Mouse (Mus musculus): ENCODE measurements around the gene Ociad2. TPM values are rescaled to one million over a fixed set of nuclear protein-coding genes. Genes with fewer than 3 reads are reported as not detected.
"Not testable (repeated sequence)": the region's sequence is repeated elsewhere in the genome, so short reads cannot be mapped to it uniquely, and the experiment has no call there.

Ociad2 gene
- total RNA-seq, 2 experiments from 2014 or later, result 28.9 to 29.3 TPM

DNA sequence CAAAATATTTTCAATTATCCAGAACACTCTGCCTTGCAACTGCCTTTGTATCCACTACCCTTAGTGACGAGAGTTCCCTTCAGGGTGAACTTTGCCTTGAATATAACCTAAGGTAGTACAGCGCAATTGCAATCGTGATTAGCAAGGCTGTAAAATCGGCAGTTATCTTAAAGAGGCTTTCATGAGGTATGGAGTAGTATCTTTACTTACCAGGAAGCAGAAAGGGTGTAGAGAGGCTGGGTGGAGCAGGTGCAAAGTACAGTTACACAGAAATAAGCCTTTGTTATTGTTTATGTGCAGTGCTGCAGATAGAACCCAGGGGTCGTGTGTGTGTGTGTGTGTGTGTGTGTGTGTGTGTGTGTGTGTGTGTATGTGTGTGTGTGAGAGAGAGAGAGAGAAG is 14.6 kb upstream of the Ociad2 start:
- no peak for DNase-seq (ENCODE audit: low spot score in 2 of 2)

GRCm38 (mm10) chr5:73353978-73354377 is 13.2 kb upstream of the Ociad2 start:
- DNase-seq (ENCODE audit: low spot score in 2 of 2), result no peak

- no peak for DNase-seq (ENCODE audit: low spot score in 2 of 2)
These were observed 12.7 kb upstream of the Ociad2 start for GRCm38 (mm10) chr5:73353519-73353918.

- no peak for DNase-seq (ENCODE audit: low spot score in 2 of 2)
These were observed 11.0 kb upstream of the Ociad2 start for GRCm38 (mm10) chr5:73351796-73352195.

- no peak for DNase-seq (ENCODE audit: low spot score in 2 of 2)
These were observed 8.7 kb upstream of the Ociad2 start for GRCm38 (mm10) chr5:73349514-73349913.

DNA sequence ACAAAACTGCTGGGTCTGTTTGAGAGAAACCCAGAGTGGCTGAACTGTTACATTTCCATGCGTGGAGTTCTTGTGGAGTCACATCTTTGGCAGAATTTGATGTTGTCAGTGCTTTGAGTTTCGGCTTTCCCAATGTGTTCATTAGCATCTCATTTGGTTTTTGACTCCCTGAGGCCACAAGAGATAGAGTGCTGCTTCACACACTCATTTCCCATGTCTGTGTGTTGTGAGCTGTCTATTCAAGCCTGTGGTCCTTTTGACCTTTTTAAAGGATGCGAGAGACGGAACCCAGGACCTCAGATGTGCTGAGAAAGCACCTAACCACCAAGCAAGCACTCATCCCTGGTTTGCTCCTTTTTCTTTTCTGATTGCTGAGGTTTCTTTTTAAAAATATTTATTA is 4.4 kb upstream of the Ociad2 start:
- no peak for DNase-seq (ENCODE audit: low spot score in 2 of 2)

DNA sequence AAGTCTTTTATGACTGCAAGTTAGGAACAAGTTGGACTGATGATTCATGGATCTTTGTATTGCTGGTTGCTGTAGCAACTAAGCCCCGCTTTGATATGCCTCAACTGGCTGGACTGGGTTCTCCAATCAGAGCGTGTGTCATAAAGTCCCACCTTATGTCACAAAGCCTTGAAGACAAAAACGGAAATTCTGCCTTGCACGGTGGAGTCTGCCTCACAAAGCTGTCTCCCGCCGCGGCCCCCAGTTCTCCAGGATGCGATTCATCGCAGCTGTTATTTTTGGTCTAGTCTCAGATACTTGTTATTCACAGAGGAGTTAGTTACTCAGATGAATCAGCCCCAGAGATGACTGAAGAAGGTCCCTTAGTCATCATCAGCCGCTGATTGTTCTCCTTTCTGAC is 3.5 kb upstream of the Ociad2 start:
- peak; percentile 33 to 53 for DNase-seq (ENCODE audit: low spot score in 2 of 2)

DNA sequence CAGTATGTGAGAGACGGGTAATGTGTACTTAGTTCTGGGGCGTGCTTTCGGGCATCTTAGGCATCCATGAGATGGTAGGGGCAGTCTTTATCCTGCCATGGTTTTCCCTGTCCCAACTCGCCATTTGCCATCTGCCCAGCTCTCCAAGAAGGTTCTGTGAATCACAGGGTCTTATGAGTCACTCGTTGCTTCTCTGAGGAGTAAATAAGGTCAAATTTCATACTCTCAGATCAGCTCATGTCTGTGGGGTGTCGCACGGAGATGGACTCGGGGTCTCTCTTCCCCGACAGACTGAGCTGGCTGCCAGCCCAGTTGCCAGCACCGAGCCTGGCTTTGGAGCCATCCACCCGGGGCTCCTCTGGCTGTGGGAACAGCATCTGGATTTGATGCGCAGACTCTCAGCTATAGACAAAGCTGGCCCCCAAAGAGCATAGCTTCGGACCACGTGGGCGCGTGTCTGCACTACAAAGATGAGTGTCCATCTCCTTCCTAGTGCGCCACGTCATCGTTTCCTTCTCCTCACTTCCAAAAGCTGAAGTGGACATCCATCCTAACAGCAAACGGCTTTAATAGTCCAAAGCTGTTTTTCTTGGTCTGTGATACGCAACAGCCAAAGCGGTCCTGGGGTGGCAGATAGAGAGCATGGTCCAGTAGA is 2.0 kb upstream of the Ociad2 start:
- no peak for DNase-seq (ENCODE audit: low spot score in 2 of 2)

GRCm38 (mm10) chr5:73339779-73340722 is 777 bp downstream of the Ociad2 start:
- no peak for DNase-seq (ENCODE audit: low spot score in 2 of 2)

GRCm38 (mm10) chr5:73338832-73339163 is 2.0 kb downstream of the Ociad2 start:
- DNase-seq (ENCODE audit: low spot score in 2 of 2), result no peak

- peak; percentile 34 to 36 for DNase-seq (ENCODE audit: low spot score in 2 of 2)
These were observed 2.6 kb downstream of the Ociad2 start for GRCm38 (mm10) chr5:73337961-73338831.

- no peak for DNase-seq (ENCODE audit: low spot score in 2 of 2)
These were observed 4.4 kb downstream of the Ociad2 start for GRCm38 (mm10) chr5:73336448-73336847.

DNA sequence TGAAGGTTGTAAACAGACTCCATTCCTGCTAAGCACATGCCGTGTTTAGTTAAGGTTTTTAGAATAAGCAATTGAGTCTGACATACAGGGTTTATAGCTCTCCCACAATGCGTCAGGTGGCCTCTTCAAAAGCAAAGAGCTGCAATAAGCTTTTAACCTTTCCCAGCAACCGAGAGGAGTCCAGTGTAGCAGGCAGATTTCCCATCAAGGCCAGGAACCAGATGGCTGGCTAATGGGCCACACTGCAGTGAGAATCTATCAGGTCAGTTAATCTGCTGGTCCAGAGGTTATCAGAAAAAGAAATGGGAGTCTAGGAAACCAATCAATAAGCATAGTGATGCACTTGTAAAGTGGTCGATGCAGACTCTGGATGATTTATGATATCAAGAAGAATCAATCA is 9.8 kb downstream of the Ociad2 start:
- DNase-seq (ENCODE audit: low spot score in 2 of 2), result no peak

GRCm38 (mm10) chr5:73324526-73325170 is 16.2 kb downstream of the Ociad2 start:
- no peak for DNase-seq (ENCODE audit: low spot score in 2 of 2)

DNA sequence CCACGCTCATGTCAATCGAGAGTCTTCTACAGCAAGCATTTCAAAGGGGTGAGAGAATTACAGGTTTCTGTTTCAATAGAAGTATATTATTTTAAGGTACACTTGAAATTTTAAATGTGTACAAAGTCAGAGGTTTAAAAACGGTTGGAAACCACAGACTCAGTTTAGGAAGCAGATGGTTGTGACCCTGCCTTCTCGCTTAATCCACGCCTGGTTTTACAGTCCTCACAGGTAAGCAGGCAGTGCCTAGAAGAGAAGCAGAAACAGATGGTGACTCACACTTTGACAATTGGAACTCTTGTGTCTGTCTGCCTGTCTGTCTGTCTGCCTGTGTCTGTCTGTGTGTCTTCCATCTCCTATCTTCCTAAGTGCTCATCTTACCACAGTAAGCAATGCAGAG is 17.2 kb downstream of the Ociad2 start:
- no peak for DNase-seq (ENCODE audit: low spot score in 2 of 2)

- DNase-seq (ENCODE audit: low spot score in 2 of 2), result not testable (repeated sequence)
These were observed 18.1 kb downstream of the Ociad2 start for GRCm38 (mm10) chr5:73322684-73323083.

DNA sequence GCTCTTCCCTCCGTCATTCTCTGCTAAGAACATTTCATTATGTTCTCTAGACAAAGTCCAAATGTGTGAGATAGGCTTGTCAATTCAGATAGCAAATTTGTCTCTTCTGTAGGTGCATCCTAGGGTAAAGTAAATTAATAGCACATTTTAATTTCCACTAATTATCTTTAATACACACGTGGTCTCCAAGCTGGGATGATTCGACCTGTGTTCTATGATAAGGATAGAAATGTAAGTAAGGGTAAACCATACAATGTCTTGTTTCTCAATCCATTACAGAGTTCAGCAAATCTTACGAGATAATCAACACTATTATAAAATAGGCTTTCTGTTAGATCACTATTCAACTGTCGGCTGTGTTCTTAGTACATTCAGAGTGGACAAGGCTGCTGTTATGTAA is 21.5 kb downstream of the Ociad2 start:
- DNase-seq (ENCODE audit: low spot score in 2 of 2), result no peak

DNA sequence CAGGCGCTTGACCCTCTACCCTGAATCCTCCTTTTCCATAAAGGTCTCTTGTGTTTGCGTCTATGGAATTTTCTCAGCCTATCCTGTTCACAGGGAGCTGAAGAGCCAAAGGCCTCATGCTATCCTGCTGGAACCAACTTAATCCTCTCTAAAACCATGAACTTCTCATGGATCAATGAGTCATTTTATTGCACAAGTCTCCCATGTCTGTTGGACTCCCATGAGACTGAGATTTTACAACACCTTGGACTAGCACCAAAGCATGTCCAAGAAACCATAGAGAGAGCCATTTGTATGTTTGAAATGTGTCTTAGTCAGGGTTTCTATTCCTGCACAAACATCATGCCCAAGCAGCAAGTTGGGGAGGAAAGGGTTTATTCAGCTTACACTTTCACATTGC is 26.2 kb downstream of the Ociad2 start:
- no peak for DNase-seq (ENCODE audit: low spot score in 2 of 2)

GRCm38 (mm10) chr5:73313591-73313990 is 27.2 kb downstream of the Ociad2 start:
- no peak for DNase-seq (ENCODE audit: low spot score in 2 of 2)

DNA sequence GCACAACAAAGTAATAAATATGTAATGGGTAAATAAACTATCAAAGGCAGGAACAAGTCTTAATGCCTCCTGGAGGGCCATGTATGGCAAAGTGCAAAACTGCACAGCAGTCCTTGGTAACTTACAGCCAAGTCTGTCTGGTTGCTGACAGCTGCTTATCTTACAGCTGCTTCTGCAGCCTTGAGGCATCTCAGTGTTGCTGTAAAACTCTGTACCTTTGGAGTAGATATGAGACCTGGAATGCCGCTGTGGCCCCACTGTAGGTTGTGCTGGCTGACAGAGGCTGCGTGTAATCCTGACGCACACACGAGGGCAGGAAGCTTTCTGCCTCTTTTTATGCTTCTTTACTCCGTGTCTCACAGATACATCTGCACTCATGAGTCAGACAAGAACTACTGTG is 29.4 kb downstream of the Ociad2 start:
- DNase-seq (ENCODE audit: low spot score in 2 of 2), result no peak

- DNase-seq (ENCODE audit: low spot score in 2 of 2), result no peak
These were observed 30.4 kb downstream of the Ociad2 start for GRCm38 (mm10) chr5:73310401-73310800.
